Mouse (Mus musculus) myocyte (in vitro differentiated cells): Measurements from ENCODE around the gene Myo18b. TPM values are rescaled to one million over a fixed set of nuclear protein-coding genes. Genes with fewer than 3 reads are reported as not detected.

Source experiments
- H3K27me3 ChIP-seq: one replicate; pipeline ENCODE4 v1.6.1; 2011; ENCODE audit not compliant: control insufficient read depth, insufficient read depth, insufficient read length
- H3K36me3 ChIP-seq: one replicate; pipeline ENCODE4 v1.6.1; 2011; ENCODE audit not compliant: control insufficient read depth, insufficient read depth
- H3K4me2 ChIP-seq: one replicate; pipeline ENCODE4 v1.6.1; 2011; ENCODE audit warnings: low read depth, control low read depth
- H3K4me3 ChIP-seq: one replicate; pipeline ENCODE4 v1.5.1; 2011; ENCODE audit warnings: mild to moderate bottlenecking, control low read depth, moderate library complexity
- H3K79me2 ChIP-seq: one replicate; pipeline ENCODE4 v1.6.1; 2011; ENCODE audit not compliant: control insufficient read depth, insufficient read depth
- H3ac ChIP-seq: one replicate; pipeline ENCODE4 v1.6.1; 2011; ENCODE audit not compliant: control insufficient read depth, insufficient read length
- CEBPB ChIP-seq: IDR thresholded peaks from 2 replicates; pipeline ENCODE4 v1.6.1; 2011; ENCODE audit warnings: mild to moderate bottlenecking, moderate library complexity; ENCODE audit not compliant: poor library complexity, insufficient read depth, severe bottlenecking
- E2F4 ChIP-seq: IDR thresholded peaks from one replicate; pipeline ENCODE4 v1.6.1; 2011; ENCODE audit warnings: mild to moderate bottlenecking, control low read depth, moderate library complexity; ENCODE audit not compliant: insufficient read depth
- MAX ChIP-seq: IDR thresholded peaks from one replicate; pipeline ENCODE4 v1.6.1; 2011; ENCODE audit warnings: low read depth, mild to moderate bottlenecking, control low read depth
- MYOD1 ChIP-seq, 3 experiments: IDR thresholded peaks; one replicate each; pipeline ENCODE4 v1.6.1; 2011; ENCODE audit warnings: control low read depth in 2 of 3, low read depth in 2 of 3, mild to moderate bottlenecking in 2 of 3, moderate library complexity in 1 of 3; ENCODE audit not compliant: insufficient read length in 2 of 3, control insufficient read depth in 1 of 3
- MYOG ChIP-seq, 3 experiments: IDR thresholded peaks; one replicate each; pipeline ENCODE4 v1.6.1; 2011; ENCODE audit warnings: control low read depth in 2 of 3, low read depth in 2 of 3, mild to moderate bottlenecking in 2 of 3; ENCODE audit not compliant: insufficient read length in 2 of 3, control insufficient read depth in 1 of 3, insufficient read depth in 1 of 3
- POLR2A ChIP-seq: IDR thresholded peaks from one replicate; pipeline ENCODE4 v1.6.1; 2011; ENCODE audit warnings: low read depth, mild to moderate bottlenecking, control low read depth, moderate library complexity; ENCODE audit not compliant: insufficient read length
- POLR2AphosphoS2 ChIP-seq: IDR thresholded peaks from one replicate; pipeline ENCODE4 v1.6.1; 2011; ENCODE audit warnings: low read depth, control low read depth; ENCODE audit not compliant: insufficient read length
- REST ChIP-seq: IDR thresholded peaks from one replicate; pipeline ENCODE4 v1.6.1; 2011; ENCODE audit warnings: mild to moderate bottlenecking, control low read depth, moderate library complexity; ENCODE audit not compliant: insufficient read depth, insufficient read length
- SRF ChIP-seq: IDR thresholded peaks from one replicate; pipeline ENCODE4 v1.6.1; 2011; ENCODE audit warnings: low read depth; ENCODE audit not compliant: control insufficient read depth, insufficient read length
- TCF12 ChIP-seq: IDR thresholded peaks from one replicate; pipeline ENCODE4 v1.6.1; 2011; ENCODE audit warnings: mild to moderate bottlenecking, control low read depth; ENCODE audit not compliant: poor library complexity, insufficient read depth, severe bottlenecking
- TCF3 ChIP-seq: IDR thresholded peaks from one replicate; pipeline ENCODE4 v1.6.1; 2011; ENCODE audit warnings: low read depth, control low read depth; ENCODE audit not compliant: insufficient read length
- USF1 ChIP-seq: IDR thresholded peaks from one replicate; pipeline ENCODE4 v1.6.1; 2011; ENCODE audit warnings: low read depth, mild to moderate bottlenecking, control low read depth, moderate library complexity
- polyA plus RNA-seq: library from polyadenylated mRNA; unstranded; fragments of >200 nt; fragmentation: generic; extraction: Trizol; gene quantifications from one replicate; pipeline ENCODE4 v1.2.1, GENCODE M21; 2012; ENCODE audit warnings: missing spikeins

Gene Myo18b
- polyA plus RNA-seq, 1 experiment = 1.6 TPM

DNA sequence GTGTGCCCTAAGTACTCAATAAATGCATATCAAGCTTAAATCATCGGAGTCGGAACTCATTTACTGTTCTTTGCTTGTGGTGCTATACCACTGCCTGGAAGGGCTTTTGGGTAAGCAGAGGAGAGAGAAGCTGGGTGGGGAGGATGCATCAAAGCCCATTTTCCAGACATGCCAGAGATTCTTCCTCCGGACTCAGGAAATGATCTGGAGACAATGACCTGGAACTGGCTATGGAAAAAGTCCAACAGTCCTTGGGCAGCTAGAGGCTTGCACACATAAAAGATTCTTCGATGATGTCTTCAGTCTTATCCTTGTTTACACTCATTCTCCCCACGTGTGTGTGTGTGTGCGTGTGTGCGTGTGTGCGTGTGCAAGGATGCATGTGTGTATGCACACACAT is 39.3 kb upstream of the Myo18b start:
- no peak for TF ChIP-seq MYOD1 (IDR thresholded peaks at IDR 0.05; ENCODE audit: control insufficient read depth in 1 of 3, insufficient read length in 2 of 3, low read depth in 2 of 3)
- Histone ChIP-seq H3K4me2 (no peak overlapping the region), H3ac (no peak overlapping the region), H3K79me2 (no peaks in the 10 kb centered on the region), H3K4me3 (no peak overlapping the region), H3K27me3 (no peaks in the 10 kb centered on the region), H3K36me3 (no peaks in the 10 kb centered on the region)

DNA sequence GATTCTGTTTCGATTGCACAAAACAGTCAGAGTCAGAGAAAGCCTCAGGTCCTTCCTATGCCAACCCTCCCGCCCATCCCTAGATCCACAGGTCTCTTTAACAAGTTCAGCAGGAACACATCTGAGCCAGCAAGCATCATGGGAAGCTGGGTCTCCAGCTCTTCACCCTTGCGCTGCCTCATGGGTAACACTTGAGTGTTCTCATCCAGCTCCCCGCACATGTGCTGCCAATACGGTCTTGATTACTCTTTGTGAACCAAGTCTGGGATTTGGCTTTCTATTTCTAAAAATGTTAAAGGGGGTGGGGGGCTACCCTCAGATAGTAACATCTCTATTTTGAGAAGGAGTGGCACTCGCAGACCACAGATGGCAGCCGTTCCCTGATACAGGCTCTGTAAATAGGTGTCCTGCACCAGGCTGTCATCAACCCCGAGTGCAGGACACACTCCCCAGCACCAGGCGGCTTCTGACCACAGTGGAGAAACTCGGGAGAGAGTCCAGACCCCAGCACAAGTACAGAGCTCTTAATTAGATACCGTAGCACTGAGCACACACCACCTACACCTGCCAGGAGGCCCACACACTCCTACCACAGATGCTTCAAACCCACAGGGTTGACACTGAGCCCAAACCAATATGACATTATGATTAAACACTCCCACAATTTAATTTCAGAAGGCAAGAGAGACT is 36.9 kb upstream of the Myo18b start:
- H3ac ChIP-seq = no peak overlapping the region
- TF ChIP-seq MYOD1 (IDR thresholded peaks at IDR 0.05; ENCODE audit: control insufficient read depth in 1 of 3, insufficient read length in 2 of 3, low read depth in 2 of 3) (no peak), POLR2AphosphoS2 (no peak), USF1 (no peak), MYOG (IDR thresholded peaks at IDR 0.05; ENCODE audit: control insufficient read depth in 1 of 3, insufficient read depth in 1 of 3, insufficient read length in 2 of 3, low read depth in 2 of 3) (no peak), TCF12 (no peak)
- no peaks in the 10 kb centered on the region for H3K79me2 ChIP-seq
- no peaks in the 10 kb centered on the region for H3K27me3 ChIP-seq
- H3K4me3 ChIP-seq = no peak overlapping the region
- no peak overlapping the region for H3K4me2 ChIP-seq
- H3K36me3 ChIP-seq = no peaks in the 10 kb centered on the region

DNA sequence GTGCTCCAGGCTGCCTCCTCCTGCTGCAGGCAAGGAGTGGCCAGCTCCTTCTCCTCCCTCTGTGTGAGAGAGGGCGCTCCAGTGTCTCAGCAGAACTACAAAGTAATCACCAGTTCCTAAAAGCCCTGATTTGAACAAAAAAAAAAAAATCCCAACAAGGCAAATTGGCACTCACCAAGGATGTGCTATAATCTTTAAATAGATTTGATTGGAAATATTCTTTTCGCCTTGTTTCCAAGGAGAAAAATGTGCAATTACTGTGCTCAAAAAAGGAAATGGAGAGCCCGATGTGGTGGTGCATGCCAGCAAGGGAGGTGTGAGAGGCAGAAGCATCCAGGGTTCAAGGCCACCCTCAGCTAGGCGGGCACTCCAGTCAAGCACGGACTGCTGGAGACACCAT is 35.7 kb upstream of the Myo18b start:
- TF ChIP-seq MYOD1 (IDR thresholded peaks at IDR 0.05; ENCODE audit: control insufficient read depth in 1 of 3, insufficient read length in 2 of 3, low read depth in 2 of 3) (no peak), SRF (no peak), USF1 (no peak), MAX (no peak), POLR2AphosphoS2 (no peak), POLR2A (no peak), E2F4 (no peak), TCF12 (no peak), TCF3 (no peak), MYOG (IDR thresholded peaks at IDR 0.05; ENCODE audit: control insufficient read depth in 1 of 3, insufficient read depth in 1 of 3, insufficient read length in 2 of 3, low read depth in 2 of 3) (no peak), CEBPB (no peak), REST (no peak)
- H3ac ChIP-seq = no peak overlapping the region
- H3K27me3 ChIP-seq = no peaks in the 10 kb centered on the region
- no peak overlapping the region for H3K4me2 ChIP-seq
- no peaks in the 10 kb centered on the region for H3K79me2 ChIP-seq
- no peaks in the 10 kb centered on the region for H3K36me3 ChIP-seq
- no peak overlapping the region for H3K4me3 ChIP-seq

DNA sequence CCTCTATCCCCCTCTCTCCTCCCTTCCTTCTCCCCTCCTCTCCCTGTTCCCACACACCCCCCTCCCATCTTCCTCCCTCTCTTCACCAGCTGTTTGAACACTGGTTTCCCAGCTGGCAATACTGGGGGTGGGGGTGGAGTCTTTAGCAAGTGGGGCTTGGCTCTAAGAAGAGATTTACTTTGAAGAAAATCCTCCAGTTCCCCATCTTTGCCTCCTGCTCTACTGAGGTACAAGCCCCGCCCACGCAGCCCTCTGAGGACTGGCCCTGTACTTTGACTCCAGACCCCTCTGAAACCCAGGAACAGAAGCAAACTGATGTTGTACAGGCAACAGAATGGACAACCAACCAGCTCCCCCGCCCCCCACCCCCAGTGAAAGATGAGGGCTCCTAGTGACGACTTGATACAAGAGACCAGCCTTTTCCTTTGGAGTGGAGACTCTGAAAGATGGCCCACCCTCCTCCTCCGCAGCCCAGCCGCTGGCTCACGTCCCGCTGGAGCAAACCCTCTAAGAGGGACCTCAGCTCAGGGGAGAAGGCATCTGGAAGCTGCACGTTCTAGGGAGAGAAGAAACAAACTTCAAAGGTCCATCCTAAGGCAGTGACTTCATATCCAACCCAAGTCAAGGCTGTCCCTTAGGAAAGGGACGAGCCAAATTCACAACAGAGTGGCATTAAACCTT is 32.2 kb upstream of the Myo18b start:
- no peak overlapping the region for H3K4me2 ChIP-seq
- no peaks in the 10 kb centered on the region for H3K27me3 ChIP-seq
- TF ChIP-seq POLR2AphosphoS2 (no peak), MYOD1 (IDR thresholded peaks at IDR 0.05; ENCODE audit: control insufficient read depth in 1 of 3, insufficient read length in 2 of 3, low read depth in 2 of 3) (no peak), MAX (no peak), TCF3 (no peak), POLR2A (no peak), MYOG (IDR thresholded peaks at IDR 0.05; ENCODE audit: control insufficient read depth in 1 of 3, insufficient read depth in 1 of 3, insufficient read length in 2 of 3, low read depth in 2 of 3) (no peak), SRF (no peak)
- no peaks in the 10 kb centered on the region for H3K79me2 ChIP-seq
- H3ac ChIP-seq = no peak overlapping the region
- H3K36me3 ChIP-seq = no peaks in the 10 kb centered on the region
- H3K4me3 ChIP-seq = no peak overlapping the region

DNA sequence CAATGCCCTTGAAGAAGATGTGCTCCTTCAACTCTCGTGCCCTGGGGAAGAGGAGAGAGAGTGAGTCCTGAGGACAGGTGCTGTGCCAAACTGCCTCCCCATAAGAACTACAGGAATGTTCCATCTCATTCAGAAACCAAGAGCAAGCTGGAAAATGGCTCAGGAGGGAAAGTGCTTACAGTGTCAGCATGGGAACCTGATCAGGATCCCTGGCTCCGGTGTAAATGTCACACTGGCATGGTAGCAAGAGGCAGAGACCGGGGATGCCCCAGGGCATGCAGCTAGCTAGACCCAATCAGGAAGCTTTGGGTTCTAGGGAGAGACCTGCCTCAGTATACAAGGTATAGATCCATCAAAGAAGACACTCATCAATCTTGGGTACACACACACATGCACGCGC is 29.3 kb upstream of the Myo18b start:
- Histone ChIP-seq H3ac (no peak overlapping the region), H3K4me2 (no peak overlapping the region), H3K36me3 (no peaks in the 10 kb centered on the region), H3K4me3 (no peak overlapping the region), H3K27me3 (no peaks in the 10 kb centered on the region), H3K79me2 (no peaks in the 10 kb centered on the region)
- TF ChIP-seq MYOD1 (IDR thresholded peaks at IDR 0.05; ENCODE audit: control insufficient read depth in 1 of 3, insufficient read length in 2 of 3, low read depth in 2 of 3) = no peak
